Mouse (Mus musculus) small intestine, adult 10 weeks (tissue): ENCODE measurements around the gene Gm17304. TPM values are rescaled to one million over a fixed set of nuclear protein-coding genes. Genes with fewer than 3 reads are reported as not detected.

Source experiments
- polyA plus RNA-seq: library from polyadenylated mRNA; stranded (reverse); fragments of 350-450 nt; fragmentation: Illumina TruSeq; extraction: RNeasy Lipid Tissue Mini Kit (QIAGEN cat#74804); gene quantifications from one replicate; pipeline ENCODE4 v1.2.3, GENCODE M21; 2014; ENCODE audit warnings: low replicate concordance

Gm17304 gene
- not detected for polyA plus RNA-seq

GRCm38 (mm10) chr5:106608798-106609197, at the start of gene Gm17304:
Gene Gm17304 (plus strand): TSS chr5:106609098.

Other genes with a start within 250 kb of the Gm17304 start
- gene Barhl2, start 150.9 kb upstream of the Gm17304 start, polyA plus RNA-seq: not detected
- 46.4 TPM for gene Zfp644, start 88.2 kb downstream of the Gm17304 start, polyA plus RNA-seq